Mouse (Mus musculus) c-Kit-negative CD71-positive TER-119-positive erythroid progenitor cells, embryonic 14.5 days (primary cell): ENCODE data around the gene Mrtfa.

Source experiments
- DNase-seq: peaks from one replicate; pipeline ENCODE4 v3.0.0-alpha.2; 2013; ENCODE audit warnings: low read depth, low spot score

Mrtfa gene

DNA sequence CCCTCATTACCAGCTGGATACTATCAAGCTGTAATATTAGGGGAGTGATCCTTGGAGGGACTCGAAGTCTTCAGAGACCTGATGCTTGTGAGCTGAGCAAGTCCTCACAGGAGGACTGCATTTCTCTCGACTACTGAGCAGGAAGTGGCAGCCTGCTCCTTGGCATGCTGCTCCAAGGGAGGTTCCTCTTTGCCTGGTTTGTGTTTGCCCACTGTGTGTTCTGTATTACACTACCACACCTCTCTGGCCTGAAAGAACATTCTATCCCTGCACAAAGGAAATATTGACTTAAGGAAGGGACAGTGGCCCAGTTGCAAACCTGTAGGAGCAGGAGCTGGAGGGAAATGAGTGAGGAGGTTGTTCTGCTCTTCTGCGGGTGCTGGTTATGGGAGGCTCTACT, 200.8 kb downstream of the Mrtfa start:
- DNase-seq = no peak

GRCm38 (mm10) chr15:80988331-80988730, 202.2 kb downstream of the Mrtfa start:
- DNase-seq = no peak

DNA sequence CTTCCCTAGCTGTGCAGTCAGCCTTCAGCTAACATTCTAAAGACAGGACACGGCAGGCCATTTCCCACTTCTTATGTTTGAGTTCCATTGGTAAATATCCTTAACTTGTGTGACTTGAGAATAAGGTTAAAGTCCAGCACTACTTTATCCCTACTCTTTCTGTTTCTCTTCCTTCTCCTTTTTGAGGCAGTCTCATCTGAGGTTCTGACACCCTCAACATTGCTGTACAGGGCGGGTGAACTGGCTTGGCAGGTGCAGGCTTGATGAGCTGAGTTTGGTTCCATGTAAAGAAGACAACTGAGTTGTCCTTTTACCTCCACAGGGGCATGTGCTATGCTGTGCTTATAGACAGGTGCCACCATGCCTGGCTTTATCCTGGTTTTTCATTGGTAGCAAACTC, 207.3 kb downstream of the Mrtfa start:
- DNase-seq = no peak

GRCm38 (mm10) chr15:80981176-80981575, 209.4 kb downstream of the Mrtfa start:
- no peak for DNase-seq

DNA sequence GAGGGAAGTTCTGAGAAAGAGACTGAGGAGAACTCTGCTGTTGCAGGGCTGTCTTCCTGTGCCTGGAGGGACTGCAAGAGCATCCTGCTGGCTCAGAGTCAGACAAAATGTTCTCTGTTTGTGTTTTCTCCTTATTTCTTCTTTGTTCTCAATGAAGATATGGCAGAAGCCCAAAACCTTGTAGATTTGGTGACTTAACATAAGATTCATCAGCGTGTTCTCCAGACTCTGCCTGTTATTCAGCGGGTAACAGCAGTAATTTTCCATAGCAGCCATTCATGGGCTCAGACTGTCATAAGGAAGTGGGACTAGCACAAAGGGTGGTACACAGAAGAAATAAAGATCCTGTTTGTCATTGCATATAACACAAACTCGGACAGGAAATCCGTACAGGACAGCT, 210.9 kb downstream of the Mrtfa start:
- DNase-seq = no peak

DNA sequence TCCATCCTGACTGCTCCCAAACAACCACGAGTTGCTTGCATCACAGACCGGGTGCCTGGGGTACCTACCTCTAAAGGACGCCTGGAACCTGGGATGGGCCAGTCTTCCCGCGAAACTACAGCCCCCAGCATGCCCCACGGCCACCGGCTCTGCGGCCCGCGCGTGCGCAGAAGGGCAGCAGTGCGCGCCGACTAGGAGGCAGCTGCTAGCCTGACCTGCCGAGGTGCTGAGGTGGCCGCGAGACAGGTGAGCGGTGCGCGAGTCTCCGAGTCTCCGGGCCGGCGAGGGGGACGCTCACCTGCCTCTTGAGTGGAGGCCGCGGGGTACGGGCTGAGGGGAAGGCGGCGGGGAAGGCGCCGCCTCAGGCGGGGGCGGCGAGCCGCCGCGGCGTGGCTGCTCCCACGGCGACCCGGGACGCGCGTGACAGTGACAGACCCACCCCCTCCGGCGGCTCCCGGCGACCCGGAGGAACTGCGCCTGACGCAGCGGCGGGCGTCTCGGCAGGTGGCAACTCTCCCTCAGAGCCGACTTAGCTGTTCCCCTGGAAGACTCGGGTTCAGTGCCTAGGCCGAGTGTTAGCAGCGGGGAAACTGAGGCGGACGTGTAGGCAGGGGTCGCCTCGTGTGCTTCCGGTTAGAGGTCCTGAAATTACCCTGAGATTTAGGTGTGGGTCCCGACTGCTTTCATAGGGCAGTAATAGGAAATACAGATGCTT, 212.8 kb downstream of the Mrtfa start, which contains the start of gene Sgsm3:
Gene Sgsm3, plus strand, starts transcription at position 146 of the 715 bp plus-strand sequence.
- DNase-seq = peak; percentile 70

- no peak for DNase-seq
Observed at GRCm38 (mm10) chr15:80975666-80976065, 214.9 kb downstream of the Mrtfa start.

DNA sequence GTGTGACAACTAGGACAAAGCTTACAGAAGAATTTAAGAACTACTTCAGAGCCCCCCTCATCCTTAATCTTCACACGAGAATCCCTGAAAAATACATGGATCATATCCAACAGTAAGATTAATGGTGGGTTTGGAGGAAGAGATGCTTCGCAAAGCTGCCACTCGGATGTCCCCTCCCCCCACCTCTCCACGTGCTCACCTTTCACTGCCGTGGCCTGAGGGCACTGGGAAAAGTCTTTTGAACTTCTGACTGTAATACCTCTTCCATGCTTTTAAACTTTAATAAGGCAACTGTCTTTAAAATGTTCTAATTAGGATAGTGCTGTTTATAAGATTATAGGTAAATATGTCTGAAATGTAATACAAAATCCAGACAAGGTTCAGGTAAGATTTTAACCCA, 216.2 kb downstream of the Mrtfa start:
- no peak for DNase-seq

GRCm38 (mm10) chr15:80969371-80969770, 221.2 kb downstream of the Mrtfa start:
- no peak for DNase-seq
